Mouse (Mus musculus): ENCODE data around the gene Prex1.
A peak's percentile ranks its signal among the peaks of the same experiment; 100 is the strongest.
"Not testable (repeated sequence)": the region's sequence is repeated elsewhere in the genome, so short reads cannot be mapped to it uniquely, and the experiment has no call there.

Gene Prex1

DNA sequence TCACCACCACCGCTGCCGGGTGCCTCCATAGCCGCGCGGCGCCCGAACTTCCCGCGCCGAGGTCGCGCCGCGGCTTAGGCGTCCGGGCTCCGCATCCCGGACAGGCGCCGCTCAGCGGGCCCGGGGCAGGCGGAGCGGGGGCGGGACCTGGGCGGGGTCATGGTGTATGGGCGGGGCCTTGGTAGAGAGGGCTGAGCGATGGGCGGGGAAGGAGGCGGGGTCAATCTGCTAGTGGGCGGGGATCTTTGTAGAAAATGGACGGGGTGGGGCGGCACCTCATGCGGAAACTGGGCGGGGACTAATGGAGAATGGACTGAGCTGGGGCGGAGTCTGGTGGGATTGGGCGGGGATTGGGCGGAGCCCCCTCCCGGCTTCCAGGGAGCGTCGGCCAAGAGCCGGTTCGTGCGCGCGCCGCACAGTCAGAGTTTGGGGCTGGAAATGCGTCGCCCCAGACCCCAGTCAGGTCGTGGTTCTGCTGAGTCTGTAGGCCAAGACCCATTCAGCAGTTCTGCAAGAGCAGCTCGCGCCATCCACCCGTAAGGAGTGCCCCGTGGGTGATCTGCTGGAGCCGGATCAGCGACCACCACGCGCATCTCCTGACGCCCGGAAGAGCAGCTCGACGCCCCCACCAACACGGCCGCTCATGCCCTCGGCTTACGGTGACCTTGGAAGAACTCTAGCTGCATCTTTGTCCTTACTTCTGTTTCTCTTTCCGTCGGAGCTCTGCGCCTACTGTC is at the start of gene Prex1:
TSS of gene Prex1 (minus strand) at position 143 of the 737 bp plus-strand sequence.
- DNase-seq = peak; percentile 99

DNA sequence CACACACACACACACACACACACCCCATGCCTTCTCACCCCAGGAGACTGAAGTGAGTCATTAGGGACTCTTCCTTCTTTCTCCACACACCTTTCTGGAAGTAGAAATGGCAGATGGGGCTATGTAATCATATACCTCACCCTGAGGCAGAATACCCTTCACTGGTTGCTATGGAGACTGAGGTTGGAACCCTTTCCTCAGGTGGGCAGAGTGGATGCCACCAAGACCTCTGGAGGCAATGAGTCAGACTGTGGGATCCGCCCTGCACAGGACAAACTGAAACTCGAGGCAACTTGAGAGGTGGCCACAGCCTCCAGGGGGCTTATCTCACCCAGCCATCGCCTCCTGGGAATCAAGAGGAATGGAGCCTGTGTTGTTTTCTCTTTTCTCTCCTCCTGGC is 44.3 kb upstream of the Prex1 start:
- no peak for DNase-seq

DNA sequence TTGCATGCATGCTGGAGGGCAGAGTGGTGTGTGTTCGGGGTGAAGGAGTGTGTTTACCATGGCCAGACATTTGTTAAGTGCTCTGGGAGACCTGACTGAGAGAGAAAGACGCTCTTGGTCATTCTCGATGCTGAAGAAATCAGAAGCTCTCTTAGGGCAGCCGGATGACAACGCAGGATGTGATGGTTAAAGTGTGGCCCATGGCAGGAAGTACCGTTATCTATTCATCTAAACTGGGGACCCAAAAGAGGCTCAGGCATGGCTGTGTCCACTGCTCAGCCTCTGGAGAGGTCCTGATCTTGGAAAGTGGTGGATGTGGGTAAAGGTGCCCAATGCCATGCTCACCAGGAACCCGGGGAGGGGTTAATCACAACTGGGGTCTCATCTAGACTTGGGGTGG is 41.1 kb upstream of the Prex1 start:
- no peak for DNase-seq

DNA sequence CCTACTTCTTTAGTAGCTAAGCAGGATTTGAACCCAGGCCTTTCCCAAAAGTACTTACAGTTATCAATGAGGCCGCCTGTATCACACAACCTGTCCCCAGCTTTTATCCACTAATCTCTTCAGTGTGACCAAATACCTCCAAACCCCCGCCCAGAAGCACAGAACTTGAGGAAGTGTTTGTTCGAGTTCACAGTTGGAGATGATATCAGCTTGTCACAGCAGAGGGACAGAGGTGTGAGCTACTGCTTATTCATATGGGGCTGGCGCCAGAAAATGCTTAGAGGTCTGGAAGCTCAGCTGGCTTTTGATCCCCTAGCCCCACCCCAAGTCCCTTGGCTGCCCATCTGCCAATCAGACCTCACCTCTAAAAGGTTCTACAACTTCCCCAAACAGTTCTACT is 40.6 kb upstream of the Prex1 start:
- no peak for DNase-seq

DNA sequence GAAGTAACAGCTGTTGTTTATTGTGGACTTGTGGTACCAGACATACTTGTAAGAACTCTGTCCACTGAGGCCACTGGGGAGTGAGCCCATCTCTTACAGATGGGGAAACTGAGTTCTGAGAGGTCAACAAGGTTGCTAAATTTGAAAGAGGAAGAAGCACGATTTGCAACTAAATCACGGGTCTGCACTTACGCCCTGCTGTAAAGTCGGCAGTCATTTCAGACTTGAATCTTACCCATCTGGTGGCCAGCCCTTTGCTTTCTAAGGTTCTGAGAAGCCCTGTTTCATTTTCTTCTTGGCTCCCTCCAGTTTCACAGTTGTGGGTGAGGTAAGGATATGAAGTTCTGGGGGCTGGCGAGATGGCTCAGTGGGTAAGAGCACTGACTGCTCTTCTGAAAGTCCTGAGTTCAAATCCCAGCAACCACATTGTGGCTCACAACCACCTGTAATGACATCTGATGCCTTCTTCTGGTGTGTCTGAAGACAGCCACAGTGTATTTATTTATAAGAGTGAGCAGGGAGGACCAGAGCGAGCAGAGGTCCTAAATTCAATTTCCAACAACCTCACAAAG is 37.1 kb upstream of the Prex1 start:
- no peak for DNase-seq

DNA sequence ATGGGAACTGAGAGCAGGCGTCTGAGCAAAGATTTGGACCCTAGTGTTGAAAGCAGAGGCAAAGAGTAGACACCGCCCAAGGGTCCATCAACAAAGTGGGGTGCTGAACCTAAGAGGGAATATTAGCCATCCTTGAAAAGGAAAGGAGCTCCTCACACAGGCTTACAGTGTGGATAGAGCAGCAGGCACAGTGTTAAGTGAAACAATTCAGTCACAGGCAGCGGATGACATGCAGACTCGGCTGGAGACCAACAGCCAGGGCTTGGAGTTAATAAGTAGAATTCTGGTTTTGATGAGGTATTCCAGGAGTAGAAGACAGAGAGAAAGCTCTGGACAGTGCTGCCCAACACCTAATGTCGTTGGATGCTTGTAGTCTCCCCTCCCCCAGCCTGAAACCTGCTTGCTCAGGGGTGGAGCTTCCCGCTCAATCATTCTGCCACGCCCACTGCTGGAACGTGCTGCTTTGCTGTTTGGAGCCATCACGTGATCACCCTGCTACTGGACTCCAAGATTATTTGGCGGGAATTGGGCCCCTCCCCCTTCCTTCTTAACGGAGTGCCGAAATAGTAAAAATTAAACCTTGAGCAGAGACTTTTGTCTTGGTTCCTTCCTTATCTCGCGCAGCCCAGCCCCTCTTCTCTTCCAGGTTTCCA is 32.8 kb upstream of the Prex1 start:
- peak; percentile 37 for DNase-seq

DNA sequence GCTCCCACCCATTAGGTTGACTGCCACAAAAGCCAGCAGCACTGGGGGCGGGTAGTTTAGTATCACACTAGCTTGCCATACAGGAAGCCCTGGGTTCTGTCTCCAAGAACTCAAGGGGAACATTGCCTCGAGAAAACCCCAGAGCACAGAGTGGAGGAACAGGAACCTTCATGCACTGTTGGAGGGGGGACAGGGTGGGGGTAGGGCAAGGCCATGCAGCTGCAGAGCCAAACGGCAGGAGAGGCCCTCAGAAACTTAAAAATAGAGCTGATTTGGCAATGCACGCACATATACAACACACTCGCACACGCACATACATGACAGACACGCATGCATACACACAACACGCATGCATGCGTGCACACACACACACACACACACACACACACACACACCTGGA is 32.2 kb upstream of the Prex1 start:
- DNase-seq = peak; percentile 38

DNA sequence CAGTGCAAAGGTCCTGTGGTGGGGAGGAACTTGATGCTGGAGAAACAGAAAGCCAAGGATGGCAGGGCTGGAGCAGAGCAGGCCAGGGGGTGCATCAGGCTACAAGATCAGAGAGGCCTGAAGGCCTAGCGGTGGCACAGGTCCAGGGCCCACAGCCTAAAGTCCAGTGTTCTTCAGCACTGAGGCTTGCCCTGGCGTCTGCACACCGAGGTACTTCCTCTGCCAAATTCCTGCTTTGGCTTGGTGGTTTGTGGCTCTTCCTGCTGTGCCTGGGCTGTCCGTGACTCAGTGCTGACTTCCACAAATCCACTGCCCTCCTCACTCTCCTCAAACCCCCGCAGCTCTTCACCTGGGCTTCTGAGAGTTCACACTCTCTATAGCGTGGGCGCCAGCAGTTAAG is 30.8 kb upstream of the Prex1 start:
- no peak for DNase-seq

DNA sequence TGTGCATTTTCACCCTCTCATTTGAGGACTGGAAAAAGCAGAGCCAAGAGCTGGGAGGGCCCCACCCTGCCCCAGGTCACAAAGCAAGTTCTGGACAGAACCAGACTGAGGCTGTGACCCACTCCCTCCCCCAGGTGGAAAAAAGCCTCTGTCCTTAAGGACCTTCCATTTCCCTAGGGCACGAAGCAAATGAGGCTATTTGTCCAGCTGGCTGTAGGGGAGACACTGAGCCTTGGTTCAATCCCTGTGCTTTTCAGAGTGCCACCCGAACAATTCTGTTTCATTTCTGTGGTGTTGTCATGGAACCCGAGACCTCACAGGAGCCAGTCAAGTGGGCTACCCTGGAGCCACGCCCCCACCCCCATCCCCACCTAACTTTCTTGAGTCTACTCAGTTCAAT is 29.9 kb upstream of the Prex1 start:
- no peak for DNase-seq

DNA sequence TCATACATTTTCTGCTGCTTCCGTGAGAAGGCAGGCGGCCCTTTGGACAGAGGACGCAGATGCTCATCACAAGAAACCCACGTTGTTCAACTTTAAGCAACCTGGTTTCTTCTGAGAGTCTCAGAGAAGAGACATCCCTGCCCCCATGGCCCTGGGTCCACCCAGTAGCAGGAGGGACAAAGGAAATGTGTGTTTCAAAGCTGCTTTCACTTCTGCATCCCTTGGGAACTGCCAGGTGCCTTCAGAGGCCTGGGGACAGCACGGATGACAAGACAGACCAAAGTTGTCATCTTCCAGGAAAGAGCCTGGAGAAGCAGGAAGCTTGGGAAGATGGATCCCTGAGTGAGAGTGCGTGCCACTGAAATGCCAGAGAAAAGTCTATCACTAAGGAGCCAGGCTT is 27.8 kb upstream of the Prex1 start:
- DNase-seq = no peak

DNA sequence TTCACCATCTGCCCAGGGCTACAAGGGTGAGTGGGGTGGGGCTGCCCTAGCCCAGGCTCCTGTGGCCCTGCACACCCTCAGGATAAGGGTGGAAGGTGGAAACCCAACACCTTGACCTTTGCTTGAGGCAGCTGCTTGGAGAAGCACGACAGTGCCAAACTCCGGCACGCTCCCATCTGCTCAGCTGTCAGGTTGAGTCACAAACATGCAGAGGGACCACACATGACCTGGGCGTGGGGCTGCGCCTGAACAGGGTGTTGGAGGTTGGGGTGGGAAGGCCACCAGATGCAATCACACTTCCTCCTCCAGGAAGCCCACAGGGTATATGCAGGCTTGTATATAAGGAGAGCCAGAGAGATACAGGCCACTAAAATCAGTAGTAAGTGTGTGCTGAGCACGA is 26.8 kb upstream of the Prex1 start:
- DNase-seq = no peak

DNA sequence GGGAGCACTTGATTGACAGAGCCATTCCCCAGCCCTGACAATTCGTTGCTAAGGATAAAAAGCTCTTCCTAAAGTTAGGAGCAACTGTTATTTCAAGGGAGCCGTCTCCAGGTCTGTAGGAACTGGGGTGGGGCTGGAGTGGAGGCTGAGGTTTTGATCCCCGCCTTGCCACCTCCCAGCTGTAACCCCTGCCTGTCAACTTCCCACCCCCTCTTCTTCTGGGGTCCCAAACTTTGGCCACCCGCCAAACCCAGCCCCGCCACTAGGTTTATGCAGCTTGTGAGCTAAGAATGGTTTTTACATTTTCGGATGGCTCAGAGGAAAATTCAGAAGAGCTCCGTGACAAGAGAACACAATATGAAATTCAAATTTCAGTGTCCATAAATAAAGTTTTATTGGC is 23.7 kb upstream of the Prex1 start:
- no peak for DNase-seq

DNA sequence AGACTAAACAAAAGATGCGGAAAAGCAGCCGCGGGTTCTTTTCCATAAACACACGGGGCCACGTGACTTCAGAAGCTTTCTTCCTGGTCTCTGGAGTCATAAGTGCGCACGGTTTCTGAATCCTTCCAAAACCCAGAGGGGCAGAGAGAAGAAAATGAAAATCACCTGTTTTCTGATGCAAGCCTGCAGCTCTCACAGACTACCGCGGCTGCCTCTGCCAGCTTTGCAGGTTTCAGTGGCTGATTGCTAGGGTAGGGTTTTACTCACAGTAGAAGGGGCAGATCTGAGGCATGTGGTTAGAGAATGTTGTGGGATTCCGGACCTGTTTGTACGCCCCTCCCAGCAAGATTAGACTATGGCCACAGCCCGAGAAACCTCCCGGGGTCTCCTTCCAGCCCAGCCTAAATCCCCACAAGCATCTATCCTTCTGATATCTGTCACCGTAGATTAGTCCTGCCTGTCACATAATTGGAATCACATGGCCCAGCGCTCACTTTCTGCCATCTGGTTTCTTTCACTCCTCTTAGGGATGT is 21.9 kb upstream of the Prex1 start:
- no peak for DNase-seq

DNA sequence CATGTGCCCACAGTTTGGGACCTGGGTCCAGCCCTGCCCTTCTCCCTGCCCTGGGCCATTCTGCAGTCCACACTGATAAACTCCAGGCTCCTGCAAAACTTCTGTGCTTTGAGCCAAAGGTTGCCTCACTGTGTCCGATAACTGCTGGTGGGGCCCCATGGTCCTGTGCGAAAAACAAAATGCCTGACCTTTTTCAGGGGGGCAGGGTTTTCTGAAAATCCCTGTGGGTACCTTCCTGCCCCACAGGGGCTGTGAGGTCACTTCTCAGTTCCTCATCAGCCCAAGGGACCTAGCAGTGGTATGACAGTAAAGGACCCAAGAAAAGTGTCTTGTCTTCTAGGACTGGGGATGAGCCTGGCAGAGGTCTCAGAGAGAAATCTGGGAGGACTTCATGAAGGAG is 19.2 kb upstream of the Prex1 start:
- no peak for DNase-seq

DNA sequence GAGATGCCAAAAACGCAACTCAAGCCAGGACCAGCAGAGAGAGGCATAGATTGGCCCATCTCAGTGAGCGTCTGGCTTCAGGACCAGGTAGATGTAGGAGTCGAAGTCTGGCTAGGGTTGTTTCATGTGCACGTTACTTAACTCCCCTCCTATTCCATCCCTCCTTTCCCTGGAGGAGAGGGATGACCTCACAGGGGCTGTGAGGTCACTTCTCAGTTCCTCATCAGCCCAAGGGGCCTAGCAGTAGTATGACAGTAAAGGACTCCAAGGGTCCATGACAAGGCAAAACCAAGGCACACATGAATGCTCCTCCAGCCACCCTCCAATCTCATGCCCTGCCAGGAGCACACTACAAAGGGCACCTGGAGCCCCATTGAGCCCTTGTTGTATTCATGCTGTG is 18.5 kb upstream of the Prex1 start:
- DNase-seq = no peak

DNA sequence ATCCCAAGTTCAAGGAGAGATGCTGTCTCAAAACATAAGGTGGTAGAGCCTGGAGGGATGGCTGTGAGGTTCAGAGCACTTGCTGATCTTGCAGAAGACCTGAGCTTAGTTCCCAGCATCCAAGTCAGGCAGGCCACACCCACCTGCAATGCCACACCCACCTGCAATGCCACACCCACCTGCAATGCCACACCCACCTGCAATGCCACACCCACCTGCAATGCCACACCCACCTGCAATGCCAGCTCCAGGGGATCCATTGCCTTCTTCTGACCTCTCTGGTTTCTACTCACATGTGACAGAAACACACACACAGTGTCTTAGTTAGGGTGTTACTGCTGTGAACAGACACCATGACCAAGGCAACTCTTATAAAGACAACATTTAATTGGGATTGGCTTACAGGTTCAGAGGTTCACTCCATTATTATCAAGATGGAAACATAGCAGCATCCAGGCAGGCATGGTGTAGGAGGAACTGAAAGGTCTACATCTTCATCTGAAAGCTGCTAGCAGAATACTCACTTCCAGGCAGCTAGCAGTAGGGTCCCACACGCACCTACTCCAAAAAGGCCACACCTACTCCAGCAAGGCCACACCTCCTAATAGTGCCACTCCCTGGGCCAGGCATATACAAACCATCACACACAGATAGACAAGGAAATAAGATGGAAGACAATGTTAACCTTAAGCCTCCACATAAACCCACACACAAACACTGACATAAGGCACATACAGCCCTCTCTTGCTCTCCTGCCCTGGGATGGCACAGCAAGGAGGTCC is 17.7 kb upstream of the Prex1 start:
- DNase-seq = not testable (repeated sequence)

DNA sequence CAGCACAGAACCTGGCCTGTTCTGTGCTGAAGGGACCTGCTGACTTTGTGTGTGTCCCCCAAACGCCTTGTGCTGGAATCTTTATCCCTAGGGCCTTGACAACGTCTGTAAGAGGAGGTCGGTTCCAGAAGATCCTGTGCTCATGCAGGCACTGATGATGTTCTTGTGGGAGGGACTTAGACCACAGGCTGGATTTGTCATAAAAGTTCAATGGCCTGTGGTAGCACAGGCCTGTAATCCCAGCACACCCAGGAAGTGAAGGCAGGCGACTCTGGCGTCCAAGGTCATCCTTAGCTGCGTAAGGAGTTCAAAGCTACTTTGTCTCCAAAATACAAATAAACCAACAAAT is 16.9 kb upstream of the Prex1 start:
- no peak for DNase-seq

DNA sequence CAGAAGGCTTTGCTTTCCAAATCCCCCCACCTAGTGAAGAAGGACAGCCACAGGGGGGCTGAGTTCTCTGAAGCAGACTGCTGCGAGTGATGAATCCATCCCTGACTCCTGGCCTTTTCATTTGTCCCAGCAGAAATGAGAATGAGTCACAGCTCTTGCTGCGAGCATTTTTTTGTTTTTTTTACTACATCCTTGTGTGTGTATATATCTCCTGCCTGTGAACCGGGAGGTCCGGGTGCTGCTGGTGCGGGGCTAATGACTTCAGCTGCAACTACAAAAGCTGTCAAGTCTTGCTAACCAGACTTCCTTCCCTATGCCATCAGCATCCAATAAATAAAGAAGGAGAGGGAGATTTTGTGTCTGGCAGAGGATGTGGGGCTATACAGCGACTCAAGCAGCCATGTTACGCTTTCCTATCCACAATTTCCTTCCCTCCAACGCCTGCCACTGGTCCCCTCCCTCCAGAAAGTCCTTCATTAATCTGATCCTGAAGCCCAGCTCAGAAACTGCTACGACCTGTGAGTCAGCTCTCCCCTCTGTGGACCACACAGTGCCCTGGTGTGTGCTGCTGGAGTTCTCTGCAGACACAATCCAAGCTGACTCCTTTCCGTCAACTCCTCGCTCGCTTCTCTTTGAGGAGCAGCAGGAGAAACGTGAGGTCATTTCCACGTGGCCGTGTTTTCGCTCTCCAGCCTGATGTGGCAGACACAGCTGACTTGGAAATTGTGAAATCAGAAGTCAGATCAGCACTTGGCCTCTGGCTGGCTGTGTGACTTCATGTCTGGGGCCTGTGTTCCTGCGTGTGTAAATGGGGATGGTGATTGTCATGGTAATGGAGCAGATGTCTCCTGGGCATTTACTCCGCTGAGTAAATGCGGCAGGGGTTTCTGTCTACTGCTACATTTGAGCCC is 16.3 kb upstream of the Prex1 start:
- DNase-seq = peak; percentile 84

DNA sequence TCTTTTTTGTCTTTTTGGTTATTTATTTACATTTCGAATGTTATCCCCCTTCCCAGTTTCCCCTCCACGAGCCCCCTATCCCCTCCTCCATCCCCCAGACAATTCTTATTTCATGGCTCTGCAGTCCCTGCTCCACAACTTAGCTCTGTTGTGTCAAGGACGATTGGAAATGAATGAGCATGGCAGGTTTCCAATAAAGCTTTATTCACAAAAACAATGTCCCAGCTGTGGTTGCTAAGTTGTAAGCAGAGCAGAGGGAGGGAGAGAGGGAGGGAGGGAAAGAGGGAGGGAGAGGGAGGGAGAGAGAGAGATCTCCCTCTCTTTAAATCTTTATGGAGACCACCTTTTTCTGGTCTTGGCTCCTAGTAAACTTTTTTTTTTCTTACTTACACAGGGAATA is 15.4 kb upstream of the Prex1 start:
- peak; percentile 27 for DNase-seq

DNA sequence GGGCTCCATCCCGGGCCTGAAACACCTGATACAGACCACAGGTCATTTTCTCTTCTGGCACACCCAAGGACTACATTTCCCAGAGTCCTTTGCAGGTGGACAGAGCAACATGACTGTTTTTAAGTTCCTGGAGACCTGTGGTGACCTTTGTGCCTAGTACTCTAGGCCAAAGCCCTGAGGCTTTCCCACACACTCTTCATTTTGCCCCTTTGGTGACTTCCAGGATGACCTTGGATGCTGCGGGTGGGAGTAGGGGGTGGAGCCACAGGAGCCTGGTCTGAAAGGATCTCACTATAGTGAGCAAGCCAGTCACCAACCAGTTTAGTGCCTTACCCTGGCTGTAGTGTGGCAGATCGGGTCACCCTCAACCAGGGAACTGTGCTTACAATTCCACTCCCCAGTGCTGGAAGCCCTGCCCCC is 14.6 kb upstream of the Prex1 start:
- peak; percentile 45 for DNase-seq

DNA sequence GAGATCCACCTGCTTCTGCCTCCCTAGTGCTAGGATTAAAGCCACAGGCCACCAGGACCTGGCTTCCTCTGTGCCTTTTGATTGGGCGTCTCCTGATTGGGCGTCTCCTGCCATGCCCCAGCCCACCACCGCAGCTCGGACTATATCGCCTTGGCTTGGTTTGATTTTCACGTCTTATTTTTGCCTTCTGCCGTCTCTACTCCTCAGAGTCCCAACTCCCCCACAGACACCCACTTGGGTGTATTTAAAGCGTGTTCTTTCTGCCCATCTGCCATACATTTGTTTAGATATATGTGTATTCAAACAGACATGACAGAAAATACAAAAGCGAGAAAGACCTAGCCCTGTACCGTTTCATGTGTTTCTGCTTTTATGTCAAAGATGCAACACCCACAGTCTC is 14.2 kb upstream of the Prex1 start:
- no peak for DNase-seq

DNA sequence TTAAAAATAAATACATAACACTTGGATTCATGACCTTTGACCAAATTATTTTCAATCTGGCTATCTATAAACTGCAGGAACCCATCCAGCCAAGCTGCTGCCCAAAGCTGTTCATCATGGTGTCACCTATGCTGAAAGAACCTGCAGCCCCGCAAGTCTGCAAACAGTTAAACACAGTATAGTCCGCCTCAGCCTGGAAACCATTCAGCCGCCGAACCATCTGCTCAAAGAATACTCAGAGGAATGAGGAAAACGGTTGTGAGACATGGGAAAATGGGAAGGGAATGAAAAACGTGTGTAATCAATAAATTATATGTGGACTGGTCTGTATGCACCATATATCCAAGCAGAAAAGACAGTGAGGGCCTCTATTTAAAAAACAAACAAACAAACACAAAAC is 13.3 kb upstream of the Prex1 start:
- no peak for DNase-seq

All from lung, postnatal 36 days (tissue).